Comparison of ENCODE assay signal across 12 mouse cellular contexts in genomic region chr2:126951085-126951484, GRCm38 (mm10). TPM values are rescaled to one million over a fixed set of nuclear protein-coding genes. Genes with fewer than 3 reads are reported as not detected.
DNase-seq lines count a peak whose midpoint lies in the region; ATAC-seq lines count a peak whose summit lies in the region.
"Had no signal": no experiment of that assay in that cellular context is flagged by ENCODE, and none has a peak within 500 bp of the region (broad histone marks: within the 10 kb centered on the region; RNA-seq: fewer than 3 reads in every experiment).

No protein-coding gene starts in this region.

- H3K9ac ChIP-seq in forebrain, embryonic 15.5 days (replicated peaks), result no peak overlapping the region
- H3K9ac ChIP-seq: hindbrain, embryonic 12.5 days; midbrain, embryonic 12.5 days had no signal

- H3K4me3 ChIP-seq in forebrain, embryonic 15.5 days, result no peak overlapping the region
- H3K4me3 ChIP-seq in embryonic facial prominence, embryonic 10.5 days, result no peak overlapping the region
- H3K4me3 ChIP-seq: hindbrain, embryonic 12.5 days; midbrain, embryonic 12.5 days had no signal

- no peak overlapping the region for H3K27ac ChIP-seq in forebrain, embryonic 15.5 days (replicated peaks)
- no peak overlapping the region for H3K27ac ChIP-seq in embryonic facial prominence, embryonic 10.5 days (replicated peaks)
- H3K27ac ChIP-seq: hindbrain, embryonic 12.5 days; midbrain, embryonic 12.5 days had no signal

- H3K27me3 ChIP-seq in forebrain, embryonic 15.5 days, result no peaks in the 10 kb centered on the region
- no peaks in the 10 kb centered on the region for H3K27me3 ChIP-seq in embryonic facial prominence, embryonic 10.5 days (replicated peaks; ENCODE audit: low read depth, poor library complexity, severe bottlenecking)
- H3K27me3 ChIP-seq: hindbrain, embryonic 12.5 days; midbrain, embryonic 12.5 days had no signal

- no peak overlapping the region for H3K4me2 ChIP-seq in forebrain, embryonic 15.5 days (replicated peaks)
- H3K4me2 ChIP-seq: hindbrain, embryonic 12.5 days; midbrain, embryonic 12.5 days had no signal

- no peaks in the 10 kb centered on the region for H3K9me3 ChIP-seq in forebrain, embryonic 15.5 days
- H3K9me3 ChIP-seq in embryonic facial prominence, embryonic 10.5 days, result no peaks in the 10 kb centered on the region
- H3K9me3 ChIP-seq: G1E; hindbrain, embryonic 12.5 days; midbrain, embryonic 12.5 days had no signal

- 78% methylated on average over 7 of the region's 7 CpGs for WGBS in forebrain, embryonic 15.5 days
- WGBS in embryonic facial prominence, embryonic 10.5 days, result 65% methylated on average over 7 of the region's 7 CpGs

- H3K36me3 ChIP-seq in forebrain, embryonic 15.5 days, result no peaks in the 10 kb centered on the region
- H3K36me3 ChIP-seq in embryonic facial prominence, embryonic 10.5 days (replicated peaks), result no peaks in the 10 kb centered on the region
- H3K36me3 ChIP-seq: G1E; hindbrain, embryonic 12.5 days; midbrain, embryonic 12.5 days had no signal

- H3K4me1 ChIP-seq in forebrain, embryonic 15.5 days, result no peaks in the 10 kb centered on the region
- no peaks in the 10 kb centered on the region for H3K4me1 ChIP-seq in embryonic facial prominence, embryonic 10.5 days
- H3K4me1 ChIP-seq: hindbrain, embryonic 12.5 days; midbrain, embryonic 12.5 days had no signal

- no peak for ATAC-seq in forebrain, embryonic 15.5 days (replicated peaks)
- no peak for ATAC-seq in frontal cortex, adult (ENCODE audit: low TSS enrichment)

- peak; percentile 18 to 35 for DNase-seq in cerebellum, postnatal 10 days
- DNase-seq in cerebellum, adult 18-20 months, result no peak
- DNase-seq in NIH3T3 (ENCODE audit: low read depth), result peak; percentile 35
- peak; percentile 51 for DNase-seq in gastrocnemius, postnatal 10 days
- DNase-seq in heart, postnatal 4 days, result peak; percentile 72
- DNase-seq in embryonic facial prominence, embryonic 10.5 days (ENCODE audit: low spot score), result no peak
- DNase-seq: lung, adult 18-20 months had no signal

RNA-seq across cellular contexts. Expression of gene Sppl2a, which starts 18.1 kb away (rescaled TPM):
- 10 to 100 TPM; 52.7 to 55.7 TPM for total RNA-seq in gastrocnemius, postnatal 10 days (2021)
- total RNA-seq in heart, postnatal 4 days (2021), result 10 to 100 TPM; 43.5 to 49.9 TPM
- 43.5 and 45.0 TPM in 2 replicates for polyA plus RNA-seq in forebrain, embryonic 15.5 days (2015; fragmentation: Nextera tagmentation; extraction: Ambion mirVana)
- polyA plus RNA-seq in embryonic facial prominence, embryonic 10.5 days (2016; fragmentation: Nextera tagmentation; extraction: Ambion mirVana), result 28.5 and 28.7 TPM in 2 replicates

RNA-seq across cellular contexts. Expression of gene Ap4e1, which starts 57.4 kb away (rescaled TPM):
- total RNA-seq in gastrocnemius, postnatal 10 days (2021), result 10 to 100 TPM in 1 of 2 experiments, 1 to 10 TPM in 1; 9.8 to 11.8 TPM
- total RNA-seq in heart, postnatal 4 days (2021), result 1 to 10 TPM; 8.6 to 8.8 TPM
- 11.6 and 11.9 TPM in 2 replicates for polyA plus RNA-seq in forebrain, embryonic 15.5 days (2015; fragmentation: Nextera tagmentation; extraction: Ambion mirVana)
- 12.4 and 12.9 TPM in 2 replicates for polyA plus RNA-seq in embryonic facial prominence, embryonic 10.5 days (2016; fragmentation: Nextera tagmentation; extraction: Ambion mirVana)

Comparison
In these comparisons a context has a peak if more than half of its experiments do, and no peak if none do; other contexts are left out.
1. DNase-seq: peak in cerebellum, postnatal 10 days (2 of 2), NIH3T3 (single experiment), gastrocnemius, postnatal 10 days (single experiment) and heart, postnatal 4 days (single experiment); none in cerebellum, adult 18-20 months (0 of 2) and embryonic facial prominence, embryonic 10.5 days (single experiment).